Mouse (Mus musculus): ENCODE data around the gene Iars2.
A peak's percentile ranks its signal among the peaks of the same experiment; 100 is the strongest.

Gene Iars2

GRCm38 (mm10) chr1:185328721-185329610 lies at the start of gene Iars2:
Iars2 (minus strand) TSS chr1:185329396.
- peak; percentile 80 to 87 for DNase-seq (ENCODE audit: low spot score in 2 of 2)

GRCm38 (mm10) chr1:185377429-185377828 lies 48.2 kb upstream of the Iars2 start:
- DNase-seq (ENCODE audit: low spot score in 2 of 2) = no peak

DNA sequence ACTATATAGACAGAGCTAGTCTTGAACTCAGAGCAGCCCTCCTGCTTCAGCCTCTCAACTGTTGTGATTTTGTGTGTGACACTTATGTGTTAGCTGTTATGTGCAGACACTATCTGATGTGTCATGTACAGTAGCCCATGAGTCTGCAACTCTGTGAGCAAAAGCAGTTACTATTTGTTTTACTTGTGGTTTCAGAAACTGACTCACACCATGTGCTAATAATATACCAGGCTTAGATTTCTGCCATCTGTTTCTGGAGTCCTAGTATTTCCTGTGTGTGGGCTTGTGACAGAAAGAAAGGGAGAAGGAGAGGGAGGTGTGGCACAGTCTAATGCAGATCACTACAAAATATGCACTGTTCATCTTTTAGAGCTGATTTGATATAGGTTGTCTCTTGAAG lies 47.2 kb upstream of the Iars2 start:
- no peak for DNase-seq (ENCODE audit: low spot score in 2 of 2)

- DNase-seq (ENCODE audit: low spot score in 2 of 2) = no peak
Measured at GRCm38 (mm10) chr1:185369979-185370378, 40.8 kb upstream of the Iars2 start.

GRCm38 (mm10) chr1:185367383-185367782 lies 38.2 kb upstream of the Iars2 start:
- no peak for DNase-seq (ENCODE audit: low spot score in 2 of 2)

DNA sequence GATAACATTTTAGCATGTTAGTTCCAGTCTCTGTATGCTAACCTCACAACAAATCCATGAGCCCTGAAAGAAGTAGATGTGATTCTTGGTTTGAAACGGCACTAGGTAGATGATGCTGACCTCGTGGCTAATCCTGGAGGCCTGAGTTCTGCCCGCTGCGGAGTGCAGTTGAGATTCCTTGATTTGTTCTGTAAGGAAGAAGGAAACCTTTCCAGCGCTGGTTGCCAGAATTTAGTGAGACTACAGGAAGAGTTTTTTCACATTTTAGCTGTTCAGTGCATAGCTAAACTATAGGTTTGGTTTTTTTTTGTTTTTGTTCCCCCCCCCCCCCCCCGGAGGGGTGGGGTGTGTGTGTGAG lies 35.0 kb upstream of the Iars2 start:
- DNase-seq (ENCODE audit: low spot score in 2 of 2) = no peak

DNA sequence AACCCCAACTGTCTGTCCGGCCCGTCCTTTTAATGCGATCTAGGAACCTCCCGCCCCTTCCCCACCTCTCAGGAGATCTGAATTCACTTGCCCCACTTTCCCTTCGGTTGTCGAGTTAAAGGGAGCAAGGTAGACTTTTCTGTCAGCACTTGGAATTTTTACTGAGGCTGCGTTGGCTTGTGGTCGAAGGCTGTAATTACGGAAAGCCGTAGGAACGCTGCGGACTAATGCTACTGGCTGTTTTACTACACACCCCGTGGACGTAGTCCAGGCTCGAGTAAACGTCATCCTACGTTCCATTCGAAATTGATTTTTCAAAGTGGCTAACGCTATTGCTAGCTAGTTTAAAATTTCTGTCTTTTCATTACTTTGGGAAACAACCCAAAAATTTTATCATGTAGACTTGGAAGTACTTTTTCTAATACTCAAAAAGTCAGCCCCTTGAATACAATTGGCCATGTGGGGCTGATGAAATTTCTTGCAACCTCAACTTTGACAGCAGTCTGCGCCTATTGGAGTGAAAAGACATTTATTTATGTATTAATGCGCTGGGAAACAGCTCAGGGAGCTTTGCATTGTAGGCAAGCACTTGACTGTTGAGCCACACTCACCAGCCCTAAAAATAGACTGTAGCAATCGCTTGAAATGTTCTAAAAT lies 34.5 kb upstream of the Iars2 start:
- peak; percentile 7 to 13 for DNase-seq (ENCODE audit: low spot score in 2 of 2)

DNA sequence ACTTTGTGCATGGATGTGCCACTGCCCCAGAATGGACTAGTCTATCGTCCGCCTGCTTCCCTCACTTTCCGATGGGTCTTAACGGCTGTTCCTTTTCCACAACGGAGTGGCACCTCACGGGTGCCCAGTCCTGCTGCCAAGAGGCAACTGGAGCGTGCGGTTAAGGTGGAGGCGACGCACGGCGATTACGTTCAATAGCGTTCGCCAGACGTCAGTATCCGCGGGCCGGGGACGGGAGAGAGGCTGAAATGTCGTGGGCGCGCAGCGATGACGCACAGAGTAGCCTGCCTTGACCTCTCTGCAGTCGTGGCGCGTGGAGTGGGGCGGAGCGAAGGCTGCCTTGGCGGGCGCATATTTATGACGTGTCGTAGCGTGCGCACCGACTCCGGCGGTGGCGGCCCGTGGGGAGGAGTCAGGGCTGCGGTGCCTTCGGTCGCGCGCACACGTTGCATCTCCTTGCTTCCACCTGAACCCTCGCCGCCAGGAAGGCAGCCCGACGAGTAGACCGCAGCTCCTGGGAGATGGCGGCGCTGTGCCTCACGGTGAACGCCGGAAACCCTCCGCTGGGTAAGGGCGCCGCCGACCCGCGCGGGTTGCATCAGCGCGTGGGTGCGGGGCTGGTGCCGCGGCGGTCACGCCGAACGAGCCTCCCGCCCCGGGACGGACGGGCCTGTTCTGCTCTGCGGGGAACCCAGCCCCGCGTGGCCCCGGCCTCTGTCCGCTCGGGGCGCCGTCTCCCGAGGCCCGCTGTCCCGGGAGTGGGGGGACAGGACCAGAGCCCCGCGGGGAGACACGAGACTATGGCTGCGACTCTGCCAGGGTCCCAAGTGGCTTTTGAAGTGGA lies 33.7 kb upstream of the Iars2 start, which contains the start of gene Eprs:
Gene Eprs, plus strand, starts transcription at position 368 of the 844 bp plus-strand sequence.
- DNase-seq (ENCODE audit: low spot score in 2 of 2) = peak; percentile 98 to 99

DNA sequence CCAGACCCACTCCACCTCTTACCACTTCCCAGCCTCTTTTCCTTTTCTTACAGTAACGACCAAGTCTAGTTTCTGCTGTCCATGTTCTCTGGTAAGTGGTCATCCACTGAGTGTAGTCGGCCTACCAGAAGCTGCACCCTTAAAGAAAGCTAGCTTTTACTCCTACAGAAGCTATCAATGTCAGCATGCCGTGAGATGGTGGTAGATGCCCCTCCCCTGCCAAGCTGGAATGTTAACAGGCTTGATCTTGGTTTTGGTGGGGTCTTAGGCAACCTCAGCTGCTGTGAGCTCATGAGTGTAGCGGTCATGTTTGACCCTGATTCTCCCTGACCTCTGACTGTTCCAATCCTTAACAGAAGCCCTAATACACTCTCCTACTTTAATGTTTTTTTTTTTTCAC lies 29.0 kb upstream of the Iars2 start:
- no peak for DNase-seq (ENCODE audit: low spot score in 2 of 2)

DNA sequence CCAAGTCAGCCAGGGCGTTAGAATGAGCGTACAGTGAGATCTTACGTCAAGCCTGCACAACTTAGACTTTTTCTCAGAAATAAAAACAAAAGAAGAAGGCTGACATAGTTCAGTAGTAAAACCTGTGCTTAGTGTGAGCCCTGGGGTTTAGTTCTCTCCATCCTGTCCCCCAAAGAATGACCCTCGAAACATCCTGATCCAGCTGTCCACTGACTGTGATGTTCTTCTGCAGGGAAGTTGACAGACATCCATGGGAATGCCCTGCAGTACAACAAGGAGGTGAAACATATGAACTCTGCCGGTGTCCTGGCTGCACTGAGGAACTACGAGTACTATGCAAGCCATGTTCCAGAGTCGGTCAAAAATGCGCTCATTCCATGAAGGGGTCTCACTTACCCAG lies 27.1 kb upstream of the Iars2 start:
- DNase-seq (ENCODE audit: low spot score in 2 of 2) = no peak

DNA sequence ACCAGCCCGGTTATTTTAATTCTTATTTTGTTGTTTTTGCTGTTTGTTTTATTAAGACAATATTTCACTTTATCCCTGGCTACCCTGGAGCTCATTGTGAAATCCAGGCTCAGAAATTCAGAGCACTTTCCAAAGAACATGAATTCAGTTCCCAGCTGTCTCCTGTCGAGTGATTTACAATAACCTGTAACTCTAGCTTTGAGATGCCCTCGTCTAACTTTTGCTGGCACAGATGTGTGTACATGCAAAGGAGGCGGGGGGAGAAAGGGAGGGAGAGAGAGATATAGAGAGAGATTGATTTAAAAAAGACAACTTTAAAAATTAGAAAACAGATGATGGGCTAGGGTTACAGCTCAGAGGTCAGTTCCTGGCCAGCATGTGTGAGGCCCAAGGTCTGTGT lies 25.5 kb upstream of the Iars2 start:
- no peak for DNase-seq (ENCODE audit: low spot score in 2 of 2)

DNA sequence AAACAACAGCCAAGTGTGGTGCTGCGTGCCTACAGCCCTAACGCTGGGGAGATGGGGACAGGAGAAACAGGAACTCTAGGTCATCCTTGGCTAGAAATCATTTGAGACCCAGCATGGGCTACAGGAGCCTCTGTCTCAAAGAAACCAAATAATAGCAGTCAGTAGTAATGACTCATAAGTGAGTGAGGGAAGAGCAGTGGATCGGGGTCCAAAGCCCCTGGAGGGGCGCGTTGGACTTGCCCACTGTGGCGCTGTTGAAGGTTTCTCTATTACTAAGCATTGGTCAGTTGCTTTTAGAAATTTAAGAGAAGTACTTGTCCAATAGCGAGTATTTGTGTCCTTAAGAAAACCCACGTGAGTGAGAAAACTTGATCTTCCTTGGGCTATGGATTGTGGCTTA lies 24.2 kb upstream of the Iars2 start:
- no peak for DNase-seq (ENCODE audit: low spot score in 2 of 2)

DNA sequence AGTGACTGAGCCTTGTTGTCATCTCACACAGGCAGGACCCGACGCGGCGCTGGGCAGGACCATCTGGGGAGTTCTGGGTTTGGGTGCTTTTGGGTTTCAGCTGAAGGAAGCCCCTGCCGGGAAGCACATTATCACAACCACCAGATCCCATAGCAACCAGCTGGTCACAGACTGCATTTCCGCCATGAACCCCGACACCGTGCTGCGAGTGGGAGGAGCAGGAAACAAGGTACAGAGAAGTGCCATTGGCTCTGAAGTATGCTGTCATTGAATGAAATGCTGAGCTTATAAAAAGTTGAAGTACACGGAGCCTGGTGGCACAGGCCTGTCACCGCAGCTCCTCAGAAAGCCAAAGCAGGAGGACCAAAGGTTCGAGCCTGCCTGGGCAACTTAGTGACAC lies 23.0 kb upstream of the Iars2 start:
- no peak for DNase-seq (ENCODE audit: low spot score in 2 of 2)

DNA sequence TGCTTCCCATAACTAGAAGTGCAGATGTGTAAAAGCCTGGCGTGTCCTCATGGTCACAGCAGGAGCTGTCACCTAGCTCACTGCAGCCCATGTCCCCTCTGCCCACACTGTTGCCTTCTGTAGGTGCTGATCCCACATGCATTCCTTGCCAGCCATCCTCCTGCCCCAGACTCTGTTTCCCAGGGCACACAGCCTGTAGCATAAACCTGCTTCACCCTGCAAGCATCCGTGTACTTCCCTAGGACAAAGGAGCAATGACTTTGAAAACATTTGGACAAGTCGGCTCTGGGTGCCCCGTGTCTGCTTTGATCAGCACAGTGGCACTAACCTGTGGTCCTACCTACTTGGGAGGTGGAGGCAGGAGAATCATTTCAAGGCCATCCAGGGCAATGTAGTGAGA lies 21.4 kb upstream of the Iars2 start:
- no peak for DNase-seq (ENCODE audit: low spot score in 2 of 2)

- no peak for DNase-seq (ENCODE audit: low spot score in 2 of 2)
Measured at GRCm38 (mm10) chr1:185349741-185350140, 20.5 kb upstream of the Iars2 start.

- DNase-seq (ENCODE audit: low spot score in 2 of 2) = no peak
Measured at GRCm38 (mm10) chr1:185346188-185346587, 17.0 kb upstream of the Iars2 start.

DNA sequence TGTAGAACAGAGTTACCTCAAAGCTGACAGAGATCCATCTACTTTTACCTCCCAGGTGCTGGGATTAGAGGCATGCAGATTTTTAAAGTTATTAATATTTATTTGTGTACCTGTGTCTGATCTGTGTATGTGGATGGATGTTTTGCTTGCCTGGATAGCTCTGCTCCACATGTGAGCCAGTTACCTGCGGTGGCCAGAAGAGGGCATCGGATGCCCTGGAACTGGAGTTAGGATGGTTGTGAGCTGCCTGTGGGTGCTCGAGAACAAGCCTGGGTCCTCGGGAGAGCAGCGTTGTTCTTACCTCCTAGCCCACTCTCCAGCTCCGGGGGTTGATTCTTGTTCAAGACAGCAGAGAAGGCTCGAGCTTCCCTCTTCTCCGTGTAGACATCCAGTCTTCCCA lies 14.2 kb upstream of the Iars2 start:
- no peak for DNase-seq (ENCODE audit: low spot score in 2 of 2)

GRCm38 (mm10) chr1:185342441-185342840 lies 13.2 kb upstream of the Iars2 start:
- no peak for DNase-seq (ENCODE audit: low spot score in 2 of 2)

GRCm38 (mm10) chr1:185336535-185336934 lies 7.3 kb upstream of the Iars2 start:
- DNase-seq (ENCODE audit: low spot score in 2 of 2) = no peak

- DNase-seq (ENCODE audit: low spot score in 2 of 2) = no peak
Measured at GRCm38 (mm10) chr1:185335231-185335765, 6.1 kb upstream of the Iars2 start.

DNA sequence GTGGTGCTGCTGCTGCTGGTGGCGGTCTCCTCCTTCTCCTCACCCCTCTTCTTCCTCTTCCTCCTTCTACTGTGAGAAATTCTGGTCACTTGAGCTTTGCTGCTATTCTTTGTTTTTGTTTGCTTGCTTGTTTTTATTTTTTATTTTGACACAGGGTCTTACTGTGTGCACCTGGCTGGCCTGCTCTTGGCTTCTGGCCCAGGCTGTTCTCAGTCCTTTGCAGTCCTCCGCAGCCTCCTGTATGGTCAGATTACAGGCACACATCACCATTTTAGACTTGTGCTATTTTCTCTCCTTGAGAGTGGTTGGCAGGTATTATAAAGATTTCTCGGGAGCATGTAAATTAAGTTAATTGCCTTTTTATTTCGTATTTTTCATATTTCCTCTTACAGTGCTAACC lies 4.9 kb upstream of the Iars2 start:
- no peak for DNase-seq (ENCODE audit: low spot score in 2 of 2)

DNA sequence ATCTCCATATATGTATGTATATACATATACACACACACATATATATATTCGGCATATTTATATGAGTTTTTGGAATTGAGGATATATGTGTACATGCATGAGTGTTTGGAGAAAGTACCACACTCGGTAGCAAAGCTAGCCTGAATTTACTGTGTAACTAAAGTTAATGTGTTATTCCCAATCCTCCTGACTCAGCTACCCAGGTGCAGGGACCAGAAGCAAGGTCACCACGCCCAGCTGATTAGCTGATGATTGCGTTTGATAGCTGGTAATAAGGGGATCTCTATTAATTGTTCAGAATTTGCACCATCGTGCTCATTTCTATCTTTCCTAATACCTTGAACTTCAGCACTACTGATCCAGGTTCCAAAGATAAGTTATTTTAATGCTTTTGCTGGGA lies 4.5 kb upstream of the Iars2 start:
- DNase-seq (ENCODE audit: low spot score in 2 of 2) = no peak

All from frontal cortex, postnatal 14 days (tissue).